Mouse (Mus musculus): ENCODE results near the gene Tnnt1. TPM values are rescaled to one million over a fixed set of nuclear protein-coding genes. Genes with fewer than 3 reads are reported as not detected.

Gene Tnnt1
- polyA plus RNA-seq, 1 experiment from 2014 or later, result 6.6 TPM

DNA sequence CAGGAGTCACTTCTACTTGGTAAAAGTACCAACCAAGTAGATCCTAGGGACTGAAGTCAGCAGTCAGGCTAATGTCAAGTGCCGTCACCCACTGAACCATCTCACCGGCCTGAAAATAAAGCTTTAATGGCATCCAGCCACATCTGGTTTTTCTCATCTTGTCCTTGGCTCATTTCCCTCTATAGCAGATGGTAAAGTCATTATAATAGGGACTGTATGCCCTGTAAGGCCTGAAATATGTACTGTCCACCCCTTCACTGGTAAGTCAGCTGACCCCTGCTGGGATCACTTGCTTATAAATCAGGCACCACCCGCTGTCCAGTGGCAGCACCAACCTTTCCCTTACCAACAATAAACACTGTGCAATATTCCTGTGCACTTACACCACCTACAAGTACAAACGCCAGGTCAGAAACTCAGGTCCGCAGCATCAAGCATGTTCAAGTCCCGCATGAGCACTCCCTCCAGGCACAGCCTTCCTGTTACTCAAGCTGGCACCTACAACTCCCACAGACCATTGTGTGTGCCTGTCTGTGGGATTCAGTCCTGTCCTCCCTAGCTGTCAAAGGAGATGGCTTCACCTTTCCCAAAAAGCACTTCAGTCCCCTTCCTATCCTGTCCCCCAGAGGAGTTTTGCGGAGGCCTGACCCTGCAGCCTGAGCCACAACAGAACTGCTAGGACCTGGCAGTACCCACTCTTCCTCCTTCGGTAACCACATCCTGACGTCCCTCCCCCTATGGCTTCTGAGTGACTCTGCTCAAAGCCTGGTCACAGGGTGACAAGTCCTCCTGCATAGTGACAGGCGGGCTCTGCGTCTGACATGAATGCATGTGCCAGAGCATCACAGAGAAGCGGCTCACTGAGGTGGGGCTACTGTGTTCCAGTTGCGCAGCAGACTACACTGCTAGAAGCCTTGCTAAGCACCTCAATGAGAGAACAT is 23.6 kb downstream of the Tnnt1 start:
- no peak overlapping the region for H3K4me2 ChIP-seq
- no peak for DNase-seq (ENCODE audit: low spot score, missing footprints)
- H3K9me3 ChIP-seq (ENCODE audit: control insufficient read depth, low read length), result no peaks in the 10 kb centered on the region
- H3K4me3 ChIP-seq (ENCODE audit: low read depth, low read length), result no peak overlapping the region
- peaks cover 8% of the 10 kb centered on the region for H3K36me3 ChIP-seq (ENCODE audit: control insufficient read depth, insufficient read depth, low read length)
- ATAC-seq (ENCODE audit: low FRiP score), result no peak
- no peaks in the 10 kb centered on the region; the same call in 1 of the 2 replicates for H3K4me1 ChIP-seq (ENCODE audit: control insufficient read depth, insufficient read depth, low read length)
- no peaks in the 10 kb centered on the region for H3K27me3 ChIP-seq (ENCODE audit: control insufficient read depth, insufficient read depth, low read length)
- 92% methylated on average over 13 of the region's 13 CpGs for WGBS
- H3K27ac ChIP-seq (ENCODE audit: low read depth, low read length), result no peak overlapping the region
- no peak overlapping the region for H3K9ac ChIP-seq (ENCODE audit: low read length)

DNA sequence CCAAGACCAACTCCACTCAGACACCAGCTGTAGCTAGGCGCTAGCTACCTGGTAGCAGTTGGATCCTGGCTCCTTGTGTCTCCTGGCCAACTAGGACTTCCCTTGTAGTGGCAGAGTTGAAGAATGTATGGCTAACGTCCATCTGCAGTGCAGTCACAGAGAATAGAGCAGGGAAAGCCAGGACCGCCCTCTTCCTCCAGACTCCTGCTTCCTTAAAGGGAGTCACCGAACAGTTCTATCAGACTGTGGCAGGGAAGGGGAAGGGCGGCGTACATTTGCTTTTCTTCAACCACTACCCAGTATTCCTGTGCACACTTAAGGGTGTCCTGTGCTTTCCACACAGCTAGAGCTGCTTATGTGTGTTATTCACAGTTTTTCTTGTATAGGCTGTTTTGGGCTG is 24.9 kb downstream of the Tnnt1 start:
- 92% methylated on average over 6 of the region's 6 CpGs for WGBS
- Histone ChIP-seq H3K4me3 (ENCODE audit: low read depth, low read length) (no peak overlapping the region), H3K9ac (ENCODE audit: low read length) (no peak overlapping the region), H3K27ac (ENCODE audit: low read depth, low read length) (no peak overlapping the region), H3K27me3 (ENCODE audit: control insufficient read depth, insufficient read depth, low read length) (no peaks in the 10 kb centered on the region), H3K4me1 (ENCODE audit: control insufficient read depth, insufficient read depth, low read length) (no peaks in the 10 kb centered on the region), H3K36me3 (ENCODE audit: control insufficient read depth, insufficient read depth, low read length) (peaks cover 8% of the 10 kb centered on the region), H3K9me3 (ENCODE audit: control insufficient read depth, low read length) (no peaks in the 10 kb centered on the region), H3K4me2 (no peak overlapping the region)
- ATAC-seq (ENCODE audit: low FRiP score), result no peak
- DNase-seq (ENCODE audit: low spot score, missing footprints), result no peak

GRCm38 (mm10) chr7:4482281-4482680 is 33.9 kb downstream of the Tnnt1 start:
- no peak overlapping the region for H3K27ac ChIP-seq (ENCODE audit: low read depth, low read length)
- no peak for ATAC-seq (ENCODE audit: low FRiP score)
- no peaks in the 10 kb centered on the region for H3K27me3 ChIP-seq (ENCODE audit: control insufficient read depth, insufficient read depth, low read length)
- H3K9me3 ChIP-seq (ENCODE audit: control insufficient read depth, low read length), result no peaks in the 10 kb centered on the region
- WGBS, result 86% methylated on average over 12 of the region's 12 CpGs
- peaks cover 12% of the 10 kb centered on the region for H3K4me1 ChIP-seq (ENCODE audit: control insufficient read depth, insufficient read depth, low read length)
- DNase-seq (ENCODE audit: low spot score, missing footprints), result no peak
- peaks cover 26% of the 10 kb centered on the region for H3K36me3 ChIP-seq (ENCODE audit: control insufficient read depth, insufficient read depth, low read length)
- no peak overlapping the region for H3K4me2 ChIP-seq
- H3K4me3 ChIP-seq (ENCODE audit: low read depth, low read length), result no peak overlapping the region
- no peak overlapping the region for H3K9ac ChIP-seq (ENCODE audit: low read length)

GRCm38 (mm10) chr7:4479674-4480073 is 36.5 kb downstream of the Tnnt1 start:
- no peaks in the 10 kb centered on the region for H3K9me3 ChIP-seq (ENCODE audit: control insufficient read depth, low read length)
- no peak overlapping the region for H3K4me3 ChIP-seq (ENCODE audit: low read depth, low read length)
- 28% methylated on average over 6 of the region's 6 CpGs for WGBS
- no peak overlapping the region for H3K27ac ChIP-seq (ENCODE audit: low read depth, low read length)
- no peaks in the 10 kb centered on the region for H3K27me3 ChIP-seq (ENCODE audit: control insufficient read depth, insufficient read depth, low read length)
- peaks cover 23% of the 10 kb centered on the region for H3K36me3 ChIP-seq (ENCODE audit: control insufficient read depth, insufficient read depth, low read length)
- ATAC-seq (ENCODE audit: low FRiP score), result no peak
- no peak overlapping the region for H3K9ac ChIP-seq (ENCODE audit: low read length)
- DNase-seq (ENCODE audit: low spot score, missing footprints), result peak; percentile 91
- H3K4me2 ChIP-seq, result no peak overlapping the region; the same call in 1 of the 2 replicates
- H3K4me1 ChIP-seq (ENCODE audit: control insufficient read depth, insufficient read depth, low read length), result peaks cover 12% of the 10 kb centered on the region

GRCm38 (mm10) chr7:4478796-4479291 is 37.3 kb downstream of the Tnnt1 start:
- WGBS, result under 1% methylated on average over 16 of the region's 16 CpGs
- H3K36me3 ChIP-seq (ENCODE audit: control insufficient read depth, insufficient read depth, low read length), result peaks cover 18% of the 10 kb centered on the region
- H3K9me3 ChIP-seq (ENCODE audit: control insufficient read depth, low read length), result no peaks in the 10 kb centered on the region
- peak overlapping the region; percentile 86 for H3K4me2 ChIP-seq
- H3K27me3 ChIP-seq (ENCODE audit: control insufficient read depth, insufficient read depth, low read length), result peaks cover 5% of the 10 kb centered on the region; the same call in 1 of the 2 replicates
- H3K4me3 ChIP-seq (ENCODE audit: low read depth, low read length), result peak overlapping the region; percentile 48
- ATAC-seq (ENCODE audit: low FRiP score), result peak; percentile 30
- peak overlapping the region; percentile 77 for H3K27ac ChIP-seq (ENCODE audit: low read depth, low read length)
- H3K9ac ChIP-seq (ENCODE audit: low read length), result peak overlapping the region; percentile 65
- peak; percentile 94 for DNase-seq (ENCODE audit: low spot score, missing footprints)
- H3K4me1 ChIP-seq (ENCODE audit: control insufficient read depth, insufficient read depth, low read length), result peaks cover 12% of the 10 kb centered on the region

DNA sequence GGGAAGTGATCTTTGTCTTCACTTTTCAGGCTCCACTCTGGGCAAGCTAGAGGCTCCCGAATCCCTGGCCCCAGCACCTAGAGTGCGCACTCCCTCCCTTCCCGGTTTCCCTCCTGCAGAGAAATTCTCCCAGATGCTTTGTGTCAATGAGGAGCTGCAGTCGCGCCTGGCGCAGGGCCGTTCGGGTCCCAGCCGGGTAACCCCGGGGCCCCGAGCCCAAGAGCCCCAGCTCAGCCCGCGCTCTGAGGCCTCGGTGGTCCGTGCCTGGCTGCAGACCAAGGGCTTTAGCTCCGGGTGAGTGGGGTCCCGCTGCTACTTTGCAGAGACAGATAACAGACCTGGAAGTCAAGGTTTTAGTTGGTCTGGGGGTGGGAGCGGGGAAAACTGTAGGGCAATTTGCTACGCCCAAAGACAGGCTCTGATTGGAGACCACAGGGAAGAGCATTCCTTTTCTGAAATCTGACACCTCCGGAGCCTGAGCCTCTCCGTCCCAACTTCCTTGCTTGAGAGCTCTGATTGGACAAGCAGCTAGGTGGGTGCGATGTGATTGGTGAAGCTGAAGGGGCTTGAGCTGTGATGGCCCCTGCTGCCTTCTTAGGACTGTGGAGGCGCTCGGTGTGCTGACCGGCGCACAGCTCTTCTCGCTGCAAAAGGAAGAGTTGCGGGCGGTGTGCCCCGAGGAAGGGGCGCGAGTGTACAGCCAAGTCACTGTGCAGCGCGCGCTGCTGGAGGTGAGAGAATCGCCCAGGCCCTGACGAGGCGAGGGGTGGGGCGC is 38.0 kb downstream of the Tnnt1 start:
- under 1% methylated on average over 39 of the region's 39 CpGs for WGBS
- Histone ChIP-seq H3K9me3 (ENCODE audit: control insufficient read depth, low read length) (no peaks in the 10 kb centered on the region), H3K27ac (ENCODE audit: low read depth, low read length) (peak overlapping the region; percentile 80), H3K4me1 (ENCODE audit: control insufficient read depth, insufficient read depth, low read length) (peaks cover 12% of the 10 kb centered on the region), H3K27me3 (ENCODE audit: control insufficient read depth, insufficient read depth, low read length) (peaks cover 10% of the 10 kb centered on the region), H3K9ac (ENCODE audit: low read length) (peak overlapping the region; percentile 65), H3K36me3 (ENCODE audit: control insufficient read depth, insufficient read depth, low read length) (peaks cover 12% of the 10 kb centered on the region), H3K4me2 (peak overlapping the region; percentile 86), H3K4me3 (ENCODE audit: low read depth, low read length) (peak overlapping the region; percentile 48)
- DNase-seq (ENCODE audit: low spot score, missing footprints) (peak; percentile 97), ATAC-seq (ENCODE audit: low FRiP score) (peak; percentile 99)

GRCm38 (mm10) chr7:4473940-4474339 is 42.2 kb downstream of the Tnnt1 start:
- H3K4me3 ChIP-seq (ENCODE audit: low read depth, low read length), result no peak overlapping the region
- no peak for DNase-seq (ENCODE audit: low spot score, missing footprints)
- H3K27ac ChIP-seq (ENCODE audit: low read depth, low read length), result no peak overlapping the region
- H3K9me3 ChIP-seq (ENCODE audit: control insufficient read depth, low read length), result no peaks in the 10 kb centered on the region
- H3K4me1 ChIP-seq (ENCODE audit: control insufficient read depth, insufficient read depth, low read length), result peaks cover 12% of the 10 kb centered on the region
- peaks cover 37% of the 10 kb centered on the region for H3K27me3 ChIP-seq (ENCODE audit: control insufficient read depth, insufficient read depth, low read length)
- no peak overlapping the region for H3K4me2 ChIP-seq
- no peaks in the 10 kb centered on the region for H3K36me3 ChIP-seq (ENCODE audit: control insufficient read depth, insufficient read depth, low read length)
- H3K9ac ChIP-seq (ENCODE audit: low read length), result no peak overlapping the region
- ATAC-seq (ENCODE audit: low FRiP score), result no peak
- 7% methylated on average over 19 of the region's 19 CpGs for WGBS

DNA sequence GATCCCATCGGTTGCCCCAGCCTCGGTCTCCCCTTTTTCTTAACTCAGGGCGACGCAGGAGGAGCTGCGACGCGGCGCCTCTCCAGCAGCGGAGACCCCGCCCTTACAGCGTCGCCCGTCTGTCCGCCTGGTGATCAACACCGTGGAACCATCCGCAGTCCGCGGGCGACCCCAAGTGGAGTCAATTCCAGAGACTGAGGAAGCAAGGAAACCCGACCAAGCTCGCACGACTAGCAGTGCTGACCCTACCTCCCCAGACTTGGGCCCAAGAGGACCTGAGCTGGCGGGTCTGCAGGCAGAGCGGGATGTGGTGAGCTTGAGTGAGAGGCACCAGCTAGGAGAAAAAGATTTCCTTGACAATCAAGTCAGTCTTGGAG is 45.0 kb downstream of the Tnnt1 start:
- H3K9ac ChIP-seq (ENCODE audit: low read length), result peak overlapping the region; percentile 44
- peak overlapping the region; percentile 49 for H3K4me2 ChIP-seq
- H3K36me3 ChIP-seq (ENCODE audit: control insufficient read depth, insufficient read depth, low read length), result no peaks in the 10 kb centered on the region
- WGBS, result under 1% methylated on average over 24 of the region's 24 CpGs
- no peak overlapping the region for H3K27ac ChIP-seq (ENCODE audit: low read depth, low read length)
- peaks cover 37% of the 10 kb centered on the region for H3K27me3 ChIP-seq (ENCODE audit: control insufficient read depth, insufficient read depth, low read length)
- ATAC-seq (ENCODE audit: low FRiP score) (peak; percentile 86), DNase-seq (ENCODE audit: low spot score, missing footprints) (peak; percentile 95)
- peak overlapping the region; percentile 24 for H3K4me3 ChIP-seq (ENCODE audit: low read depth, low read length)
- no peaks in the 10 kb centered on the region for H3K9me3 ChIP-seq (ENCODE audit: control insufficient read depth, low read length)
- H3K4me1 ChIP-seq (ENCODE audit: control insufficient read depth, insufficient read depth, low read length), result peaks cover 6% of the 10 kb centered on the region; the same call in 1 of the 2 replicates
